Mouse (Mus musculus) hindbrain, embryonic 13.5 days (tissue): ENCODE results near the gene Ccdc174. TPM values are rescaled to one million over a fixed set of nuclear protein-coding genes. Genes with fewer than 3 reads are reported as not detected.
"Not testable (repeated sequence)": the region's sequence is repeated elsewhere in the genome, so short reads cannot be mapped to it uniquely, and the experiment has no call there.

Source experiments
- ATAC-seq: fragments of 200-750 bp; cut with Nextera tagmentation; 2 replicates; pipeline ENCODE4 v1.8.0; 2017; ENCODE audit warnings: moderate TSS enrichment; ENCODE audit not compliant: low FRiP score
- H3K27ac ChIP-seq: fragments of 300-500 bp; sonication (generic); 2 replicates; pipeline ENCODE4 v1.5.1; 2015; ENCODE audit warnings: inconsistent platforms, mild to moderate bottlenecking, moderate library complexity
- H3K27me3 ChIP-seq: fragments of 300-500 bp; sonication (generic); 2 replicates; pipeline ENCODE4 v1.6.1; 2015; ENCODE audit warnings: mild to moderate bottlenecking, inconsistent platforms
- H3K36me3 ChIP-seq: fragments of 300-500 bp; sonication (generic); 2 replicates; pipeline ENCODE4 v1.6.1; 2015; ENCODE audit warnings: mild to moderate bottlenecking, inconsistent platforms
- H3K4me1 ChIP-seq: fragments of 300-500 bp; sonication (generic); replicated peaks from 2 replicates; pipeline ENCODE4 v1.6.1; 2015; ENCODE audit warnings: inconsistent platforms
- H3K4me2 ChIP-seq: fragments of 300-500 bp; sonication (generic); 2 replicates; pipeline ENCODE4 v1.6.1; 2015; ENCODE audit warnings: inconsistent platforms, mild to moderate bottlenecking, moderate library complexity
- H3K4me3 ChIP-seq: fragments of 300-500 bp; sonication (generic); 2 replicates; pipeline ENCODE4 v1.5.1; 2015; ENCODE audit warnings: mild to moderate bottlenecking, inconsistent platforms
- H3K9ac ChIP-seq: fragments of 300-500 bp; sonication (generic); 2 replicates; pipeline ENCODE4 v1.6.1; 2015; ENCODE audit warnings: mild to moderate bottlenecking, inconsistent platforms
- H3K9me3 ChIP-seq: fragments of 300-500 bp; sonication (generic); 2 replicates; pipeline ENCODE4 v1.6.1; 2016; ENCODE audit warnings: inconsistent platforms
- WGBS: fragments of 180-500 bp; shearing (Covaris S2); methylation state at CpG from one replicate; pipeline ENCODE4 v1.1.7; 2015; 5-methylcytosine and 5-hydroxymethylcytosine counted together
- polyA plus RNA-seq: library from polyadenylated mRNA; unstranded; fragments of >200 nt; fragmentation: Nextera tagmentation; extraction: Ambion mirVana; gene quantifications from 2 replicates; pipeline ENCODE4 v1.2.1, GENCODE M21; 2015

Ccdc174 gene
- polyA plus RNA-seq, 1 experiment from 2014 or later, result 50.5 TPM

DNA sequence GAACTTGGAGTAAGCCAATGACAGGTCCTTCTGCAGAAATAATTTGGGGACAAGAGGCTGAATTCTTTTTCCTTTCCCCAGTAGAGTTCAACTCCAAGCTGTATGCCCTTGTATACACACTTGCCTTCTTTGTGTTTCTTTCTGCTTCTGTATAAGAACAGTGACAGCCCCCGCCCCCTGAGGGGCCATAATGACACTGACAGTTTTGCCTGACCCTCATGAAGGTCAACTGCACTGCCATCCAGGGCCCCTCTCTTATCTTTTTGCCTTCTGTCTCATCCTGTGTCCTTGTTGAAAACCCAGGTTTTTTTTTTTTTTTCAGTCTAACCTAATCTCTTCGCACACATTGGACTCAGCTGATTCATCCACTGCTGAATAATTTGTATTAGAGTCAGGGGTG, 5.1 kb upstream of the Ccdc174 start:
- no peak overlapping the region for H3K27ac ChIP-seq
- H3K4me1 ChIP-seq, result peaks cover 4% of the 10 kb centered on the region
- no peaks in the 10 kb centered on the region for H3K9me3 ChIP-seq
- ATAC-seq, result no peak
- H3K27me3 ChIP-seq, result peaks cover 25% of the 10 kb centered on the region
- no peak overlapping the region for H3K9ac ChIP-seq
- H3K36me3 ChIP-seq, result no peaks in the 10 kb centered on the region
- no peak overlapping the region for H3K4me2 ChIP-seq
- 69% methylated on average over 2 of the region's 2 CpGs for WGBS
- H3K4me3 ChIP-seq, result no peak overlapping the region

DNA sequence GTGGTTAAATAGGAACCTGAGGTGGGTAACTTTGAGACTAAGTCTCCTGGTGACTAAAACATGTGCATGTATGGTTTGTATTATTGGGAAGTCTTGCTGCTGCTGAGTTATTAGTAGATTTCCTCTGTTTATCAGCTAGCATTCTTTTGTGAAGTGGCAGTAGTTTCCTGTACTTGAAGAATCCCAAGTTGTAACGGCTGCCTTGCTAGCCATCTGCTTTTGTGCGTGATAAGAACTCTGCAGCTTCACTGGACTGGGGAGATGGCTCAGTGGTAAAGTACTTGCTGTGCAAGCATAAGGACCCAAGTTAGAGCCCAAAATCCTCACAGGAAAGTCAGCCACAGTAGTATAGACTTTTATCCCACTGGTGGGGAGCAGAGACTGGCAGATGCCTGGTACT, 6.0 kb downstream of the Ccdc174 start:
- H3K36me3 ChIP-seq, result peaks cover 67% of the 10 kb centered on the region

DNA sequence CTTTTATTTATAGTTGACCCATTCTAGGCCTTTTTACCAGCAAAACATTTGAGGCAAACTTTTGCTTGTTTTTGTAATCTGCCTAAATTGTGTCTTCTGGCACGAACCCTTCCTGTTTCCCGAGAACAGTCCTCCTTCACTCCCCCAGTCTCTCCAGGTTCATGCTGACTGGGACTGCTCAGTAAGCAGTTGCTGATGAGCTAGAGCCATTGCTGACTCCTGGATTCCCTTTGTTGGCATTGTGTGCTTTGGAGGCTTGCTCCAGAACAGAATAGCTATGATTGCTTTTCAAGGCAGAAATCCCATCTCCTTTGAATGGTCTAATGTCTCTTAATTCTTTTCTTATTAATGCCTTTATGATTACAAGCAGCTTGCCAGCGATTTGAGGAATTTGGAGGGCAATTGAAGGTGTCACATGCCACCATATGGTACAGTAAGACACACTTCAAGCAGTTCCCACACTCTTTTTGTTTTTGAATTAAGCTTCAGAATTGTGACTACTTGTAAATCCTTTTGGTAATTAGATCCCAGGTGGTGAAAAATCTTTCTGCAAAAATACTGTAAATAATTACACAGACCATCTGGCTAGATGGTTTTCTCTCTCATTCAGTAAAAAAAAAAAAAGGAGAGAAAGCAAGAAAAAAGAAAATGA, 11.5 kb downstream of the Ccdc174 start:
- Histone ChIP-seq H3K4me3 (no peak overlapping the region), H3K36me3 (peaks cover 87% of the 10 kb centered on the region), H3K9me3 (no peaks in the 10 kb centered on the region), H3K27ac (no peak overlapping the region), H3K27me3 (no peaks in the 10 kb centered on the region), H3K4me2 (no peak overlapping the region), H3K4me1 (no peaks in the 10 kb centered on the region), H3K9ac (no peak overlapping the region)
- no peak for ATAC-seq
- 76% methylated on average over 3 of the region's 3 CpGs for WGBS

More for the DNA sequence above, 6.0 kb downstream of the Ccdc174 start:
- ATAC-seq, result no peak
- Histone ChIP-seq H3K4me2 (no peak overlapping the region), H3K4me3 (no peak overlapping the region), H3K9me3 (no peaks in the 10 kb centered on the region), H3K9ac (no peak overlapping the region), H3K27ac (no peak overlapping the region), H3K27me3 (no peaks in the 10 kb centered on the region), H3K4me1 (peaks cover 9% of the 10 kb centered on the region)
- 87% methylated on average over 2 of the region's 2 CpGs for WGBS

DNA sequence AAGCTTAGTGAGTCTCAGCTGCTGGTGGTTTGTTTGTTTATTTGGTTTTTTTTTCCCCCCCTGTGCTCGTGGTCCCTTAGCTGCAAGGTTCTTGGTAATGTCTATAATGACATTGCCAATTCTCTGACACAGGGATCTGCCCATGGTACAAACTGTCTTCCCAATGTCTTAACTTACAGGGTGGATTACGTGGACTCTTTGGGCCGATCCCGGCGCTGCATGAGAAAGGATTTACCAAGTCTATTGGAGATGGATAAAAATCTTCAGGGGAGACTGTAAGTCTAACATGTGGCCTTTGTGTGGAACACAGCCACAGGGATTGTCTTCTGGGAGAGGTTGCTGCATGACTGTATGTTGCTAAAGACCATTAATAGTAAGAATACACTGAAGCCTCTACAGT, 12.8 kb downstream of the Ccdc174 start:
- no peak overlapping the region for H3K4me2 ChIP-seq
- H3K4me3 ChIP-seq, result no peak overlapping the region
- peaks cover 87% of the 10 kb centered on the region for H3K36me3 ChIP-seq
- no peaks in the 10 kb centered on the region for H3K4me1 ChIP-seq
- ATAC-seq, result no peak
- no peak overlapping the region for H3K9ac ChIP-seq
- 90% methylated on average over 5 of the region's 5 CpGs for WGBS
- H3K27ac ChIP-seq, result no peak overlapping the region
- H3K27me3 ChIP-seq, result no peaks in the 10 kb centered on the region
- H3K9me3 ChIP-seq, result no peaks in the 10 kb centered on the region

DNA sequence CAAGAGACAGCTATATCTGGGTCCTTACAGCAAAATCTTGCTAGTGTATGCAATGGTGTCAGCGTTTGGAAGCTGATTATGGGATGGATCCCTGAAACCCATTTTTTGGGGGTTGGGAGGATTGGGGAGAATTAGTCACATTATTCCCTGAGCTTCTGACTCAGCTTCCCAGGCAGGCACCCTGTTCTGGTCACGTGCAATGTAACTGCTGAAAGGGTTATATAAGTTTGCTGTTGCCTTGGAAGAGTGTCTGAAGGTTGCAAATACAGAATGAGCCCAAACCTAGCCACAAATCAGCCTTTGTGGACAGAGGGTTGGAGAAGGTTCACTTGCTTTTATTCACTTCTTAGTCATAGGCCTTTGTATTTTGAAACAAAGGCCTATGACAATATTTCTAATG, 13.9 kb downstream of the Ccdc174 start:
- H3K9me3 ChIP-seq, result no peaks in the 10 kb centered on the region
- H3K9ac ChIP-seq, result no peak overlapping the region
- no peak for ATAC-seq
- H3K36me3 ChIP-seq, result peaks cover 84% of the 10 kb centered on the region
- H3K4me1 ChIP-seq, result no peaks in the 10 kb centered on the region
- H3K4me3 ChIP-seq, result no peak overlapping the region
- H3K27ac ChIP-seq, result no peak overlapping the region
- H3K27me3 ChIP-seq, result no peaks in the 10 kb centered on the region
- whole genome bisulfite sequencing, result 95% methylated on average over 2 of the region's 2 CpGs
- H3K4me2 ChIP-seq, result no peak overlapping the region

DNA sequence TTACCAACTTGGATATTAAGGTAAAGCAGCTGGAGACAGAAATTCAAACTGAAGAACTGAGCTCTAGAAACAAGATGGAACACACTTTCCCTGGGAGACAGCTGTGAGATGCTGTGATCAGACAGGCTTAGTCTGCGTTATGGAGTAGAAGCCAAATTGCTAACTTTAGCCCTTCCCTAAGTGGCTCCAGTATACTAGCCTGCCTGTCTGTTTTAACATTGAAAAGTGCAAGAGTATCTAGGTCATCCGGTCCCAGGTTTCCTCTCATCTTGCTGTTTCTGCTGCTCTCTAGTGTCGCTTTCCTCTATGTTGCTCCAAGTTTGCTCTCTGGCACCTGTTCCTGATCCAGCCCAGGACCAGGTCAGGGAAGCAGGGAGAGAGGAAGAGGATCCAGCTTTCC, 18.9 kb downstream of the Ccdc174 start:
- Histone ChIP-seq H3K4me2 (no peak overlapping the region), H3K4me1 (no peaks in the 10 kb centered on the region), H3K9me3 (no peaks in the 10 kb centered on the region), H3K27me3 (no peaks in the 10 kb centered on the region), H3K4me3 (no peak overlapping the region), H3K27ac (no peak overlapping the region), H3K9ac (no peak overlapping the region), H3K36me3 (peaks cover 85% of the 10 kb centered on the region)
- ATAC-seq, result no peak
- WGBS, result 95% methylated on average over 3 of the region's 3 CpGs

DNA sequence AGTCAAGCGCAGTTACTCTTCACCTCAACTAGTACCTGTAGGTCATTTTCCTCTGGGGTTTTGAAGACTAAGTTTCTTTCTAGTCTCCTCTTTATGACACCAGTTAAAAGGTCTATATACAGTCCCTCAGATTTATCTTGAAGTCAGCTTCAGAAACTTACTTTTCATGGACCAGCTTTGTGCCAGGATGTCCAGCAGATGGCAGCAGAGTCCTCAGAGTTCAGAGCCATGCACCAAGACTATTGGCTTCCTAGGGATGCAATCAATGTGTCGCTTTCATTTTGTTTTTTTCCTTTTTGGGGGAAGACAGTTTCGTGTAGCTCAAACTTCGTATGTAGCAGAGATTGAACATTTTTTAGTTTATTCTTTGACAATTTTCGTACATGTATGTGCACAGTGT, 23.7 kb downstream of the Ccdc174 start:
- H3K4me2 ChIP-seq, result no peak overlapping the region
- H3K9ac ChIP-seq, result no peak overlapping the region
- H3K36me3 ChIP-seq, result peaks cover 51% of the 10 kb centered on the region
- H3K9me3 ChIP-seq, result no peaks in the 10 kb centered on the region
- H3K27me3 ChIP-seq, result no peaks in the 10 kb centered on the region
- ATAC-seq, result peak; percentile 49; the same call in 1 of the 2 replicates
- H3K4me1 ChIP-seq, result 0 out of 2 replicates have a peak, but pooled peaks cover 6% of the 10 kb centered on the region
- no peak overlapping the region for H3K4me3 ChIP-seq
- no peak overlapping the region for H3K27ac ChIP-seq
- WGBS, result 39% methylated on average over 5 of the region's 5 CpGs

DNA sequence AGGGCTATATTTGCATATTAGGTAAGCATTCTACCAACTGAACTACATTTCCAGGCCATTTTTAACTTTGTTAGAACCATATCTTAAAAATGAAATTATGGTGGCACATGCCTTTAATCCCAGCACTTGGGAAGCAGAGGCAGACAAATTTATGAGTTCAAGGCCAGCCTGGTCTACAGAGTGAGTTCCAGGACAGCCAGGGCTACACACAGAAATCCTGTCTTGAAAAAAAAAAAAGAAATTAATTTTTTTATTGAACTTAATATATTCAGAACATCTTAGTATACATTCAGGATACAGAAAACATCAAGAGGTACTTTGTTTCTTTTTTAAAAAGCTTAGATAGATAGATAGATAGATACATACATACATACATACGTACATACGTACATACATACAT, 24.7 kb downstream of the Ccdc174 start, which contains the start of gene 4930590J08Rik:
Gene 4930590J08Rik, plus strand, starts transcription at position 301 of the 400 bp plus-strand sequence.
- H3K9ac ChIP-seq, H3K27me3 ChIP-seq, H3K27ac ChIP-seq, ATAC-seq, H3K4me2 ChIP-seq, H3K4me3 ChIP-seq, H3K4me1 ChIP-seq, H3K9me3 ChIP-seq: not testable (repeated sequence)
- WGBS, result 97% methylated on average over 2 of the region's 2 CpGs
- H3K36me3 ChIP-seq, result peaks cover 41% of the 10 kb centered on the region

DNA sequence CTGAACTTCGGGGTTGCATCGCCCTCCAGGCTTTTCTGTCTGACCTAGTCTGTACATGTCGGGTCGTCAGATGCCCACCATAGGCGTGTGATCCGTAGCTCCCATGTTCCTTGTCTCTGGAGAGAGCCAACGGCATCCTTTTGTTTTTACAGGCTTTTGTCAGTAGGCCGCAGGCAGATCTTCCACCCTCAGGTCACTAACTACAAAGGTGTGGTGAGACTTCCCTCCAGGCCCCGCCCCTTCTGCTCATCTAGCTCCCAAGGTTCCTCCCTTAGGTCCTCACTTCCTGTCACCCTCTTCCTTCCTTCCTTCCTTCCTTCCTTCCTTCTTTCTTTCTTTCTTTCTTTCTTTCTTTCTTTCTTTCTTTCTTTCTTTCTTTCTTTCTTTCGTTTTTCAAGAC, 36.2 kb downstream of the Ccdc174 start:
- ATAC-seq, result no peak
- Histone ChIP-seq H3K27ac (no peak overlapping the region), H3K4me2 (no peak overlapping the region), H3K4me1 (no peaks in the 10 kb centered on the region; the same call in none of the 2 replicates), H3K4me3 (no peak overlapping the region), H3K36me3 (no peaks in the 10 kb centered on the region), H3K9me3 (no peaks in the 10 kb centered on the region), H3K27me3 (no peaks in the 10 kb centered on the region), H3K9ac (no peak overlapping the region)
- WGBS, result 87% methylated on average over 10 of the region's 10 CpGs

DNA sequence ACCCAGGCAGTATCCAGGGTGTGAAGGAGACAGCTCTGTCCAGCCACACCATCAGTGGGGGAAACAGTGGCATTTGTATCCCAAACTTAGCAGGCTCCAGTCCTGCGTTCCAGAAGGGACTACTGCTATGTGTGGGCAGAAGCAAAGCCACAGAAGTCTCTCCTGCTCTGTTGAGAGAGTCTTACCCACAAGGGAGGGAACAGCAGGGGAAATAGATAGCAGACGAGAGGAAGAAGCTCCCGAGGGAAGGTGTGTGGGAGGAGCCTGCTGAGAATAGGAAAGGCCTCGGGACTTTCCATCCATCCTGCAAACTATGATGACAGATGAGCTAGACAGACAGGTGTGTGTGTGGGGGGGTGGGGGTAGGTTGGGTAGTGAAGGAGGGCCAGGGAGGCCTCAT, 39.4 kb downstream of the Ccdc174 start:
- Histone ChIP-seq H3K4me1 (no peaks in the 10 kb centered on the region; the same call in none of the 2 replicates), H3K4me2 (no peak overlapping the region), H3K27ac (no peak overlapping the region), H3K27me3 (no peaks in the 10 kb centered on the region), H3K9me3 (no peaks in the 10 kb centered on the region), H3K36me3 (no peaks in the 10 kb centered on the region), H3K4me3 (no peak overlapping the region), H3K9ac (no peak overlapping the region)
- ATAC-seq, result no peak
- 40% methylated on average over 4 of the region's 4 CpGs for WGBS

DNA sequence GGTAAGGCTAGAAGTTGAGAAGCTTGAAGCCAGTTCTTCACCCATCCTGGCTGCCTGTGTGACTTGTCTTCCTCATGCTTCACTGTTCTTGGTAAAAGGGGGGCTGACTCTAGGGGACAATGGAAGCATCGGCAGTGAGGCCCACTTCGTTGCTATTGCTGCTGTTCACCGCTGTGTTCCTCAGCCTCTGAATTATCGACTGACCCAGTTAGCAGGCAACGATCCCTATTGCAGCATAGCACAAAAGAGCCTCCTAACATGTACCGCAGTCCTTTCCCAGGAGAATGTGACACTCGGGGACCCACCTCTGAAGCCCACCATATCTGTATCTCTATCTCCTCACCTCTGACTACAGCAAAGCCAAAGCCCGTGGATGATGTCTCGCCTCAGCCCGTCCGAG, 39.9 kb downstream of the Ccdc174 start:
- H3K36me3 ChIP-seq, result no peaks in the 10 kb centered on the region
- H3K4me2 ChIP-seq, result no peak overlapping the region
- H3K4me3 ChIP-seq, result no peak overlapping the region
- H3K9me3 ChIP-seq, result no peaks in the 10 kb centered on the region
- no peak for ATAC-seq
- H3K27ac ChIP-seq, result no peak overlapping the region
- H3K9ac ChIP-seq, result no peak overlapping the region
- H3K27me3 ChIP-seq, result no peaks in the 10 kb centered on the region
- 66% methylated on average over 11 of the region's 11 CpGs for WGBS
- H3K4me1 ChIP-seq, result no peaks in the 10 kb centered on the region; the same call in none of the 2 replicates

DNA sequence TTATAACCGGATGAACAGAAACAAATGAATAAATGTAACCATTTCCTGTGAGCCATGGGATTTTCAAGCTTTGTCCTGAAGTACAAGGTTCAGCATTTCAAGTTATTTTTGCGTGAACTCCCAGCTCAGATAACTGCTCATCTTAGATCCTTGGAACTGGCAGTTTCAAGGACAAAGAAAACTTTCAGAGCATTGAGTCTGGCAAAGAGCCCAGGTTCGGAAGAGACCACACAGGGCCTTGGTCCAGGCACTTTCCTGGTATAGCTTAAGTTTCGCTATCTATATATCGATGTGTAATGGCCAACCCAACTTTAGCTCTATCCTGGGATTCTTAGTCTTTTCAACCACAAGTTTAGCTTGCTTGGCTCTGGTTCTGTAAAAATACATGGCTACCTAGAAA, 53.4 kb downstream of the Ccdc174 start:
- H3K4me1 ChIP-seq, result no peaks in the 10 kb centered on the region
- no peak overlapping the region for H3K4me2 ChIP-seq
- H3K27ac ChIP-seq, result no peak overlapping the region
- H3K9me3 ChIP-seq, result no peaks in the 10 kb centered on the region
- H3K9ac ChIP-seq, result no peak overlapping the region
- WGBS, result 81% methylated on average over 5 of the region's 5 CpGs
- ATAC-seq, result no peak
- H3K4me3 ChIP-seq, result no peak overlapping the region
- no peaks in the 10 kb centered on the region for H3K36me3 ChIP-seq
- H3K27me3 ChIP-seq, result no peaks in the 10 kb centered on the region

DNA sequence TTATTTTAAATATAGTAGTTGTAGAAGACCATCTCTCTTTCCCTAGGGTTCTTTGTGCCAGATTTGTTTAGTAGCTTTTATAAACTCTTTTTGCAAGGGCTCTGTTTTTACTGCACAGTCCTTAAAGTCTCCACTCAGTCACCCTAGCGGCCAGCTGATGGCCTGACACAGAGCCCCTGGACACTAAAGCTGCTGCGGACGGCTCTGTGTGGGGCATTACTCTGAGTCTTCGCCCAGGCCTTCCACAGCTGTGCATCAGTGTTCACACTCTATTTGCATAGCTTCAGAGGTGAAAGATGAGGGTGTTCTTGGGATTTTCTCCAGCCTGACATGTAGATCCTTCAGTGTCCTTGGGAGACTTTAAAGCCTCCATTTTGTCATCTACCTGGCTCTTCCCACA, 60.6 kb downstream of the Ccdc174 start:
- ATAC-seq, result no peak
- Histone ChIP-seq H3K27ac (no peak overlapping the region), H3K27me3 (no peaks in the 10 kb centered on the region), H3K9ac (no peak overlapping the region), H3K36me3 (no peaks in the 10 kb centered on the region), H3K4me1 (peaks cover 5% of the 10 kb centered on the region; the same call in 1 of the 2 replicates), H3K9me3 (no peaks in the 10 kb centered on the region), H3K4me3 (no peak overlapping the region), H3K4me2 (no peak overlapping the region)
- 65% methylated on average over 4 of the region's 4 CpGs for WGBS
